In the genomic region with DNA sequence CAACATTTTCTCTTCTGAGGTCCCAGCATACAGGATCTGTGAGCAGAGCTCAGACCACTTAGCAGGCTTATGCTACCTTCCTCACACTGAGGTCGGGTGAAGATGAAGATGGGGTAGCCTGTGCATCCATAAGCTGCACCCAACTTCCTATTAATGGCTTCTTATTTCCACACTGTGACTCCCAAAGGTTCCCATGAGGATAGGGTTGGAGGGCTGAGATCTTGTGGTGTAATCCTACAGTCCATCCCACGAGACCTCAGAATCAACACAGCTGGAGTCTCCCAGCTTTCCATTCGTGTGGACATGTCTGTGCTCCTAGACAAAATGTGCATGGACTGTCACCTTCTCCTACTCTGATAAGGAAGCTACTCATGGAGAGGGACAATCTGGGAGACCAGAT, we compare ENCODE assay signal across 24 mouse cellular contexts.
DNase-seq lines count a peak whose midpoint lies in the region; ATAC-seq lines count a peak whose summit lies in the region.
"Had no signal": no experiment of that assay in that cellular context is flagged by ENCODE, and none has a peak within 500 bp of the region (broad histone marks: within the 10 kb centered on the region; RNA-seq: fewer than 3 reads in every experiment).

No protein-coding gene starts in this region.

- H3K9me3 ChIP-seq in heart, embryonic 12.5 days (replicated peaks), result no peaks in the 10 kb centered on the region
- H3K9me3 ChIP-seq in heart, embryonic 15.5 days (replicated peaks), result no peaks in the 10 kb centered on the region
- H3K9me3 ChIP-seq: forebrain, embryonic 10.5 days; forebrain, embryonic 13.5 days; hindbrain, embryonic 10.5 days; hindbrain, embryonic 13.5 days; intestine, embryonic 15.5 days had no signal

- no peak overlapping the region for H3K27ac ChIP-seq in heart, embryonic 12.5 days (ENCODE audit: poor library complexity, severe bottlenecking)
- no peak overlapping the region for H3K27ac ChIP-seq in heart, embryonic 15.5 days
- H3K27ac ChIP-seq: forebrain, embryonic 10.5 days; forebrain, embryonic 13.5 days; hindbrain, embryonic 10.5 days; hindbrain, embryonic 13.5 days; intestine, embryonic 15.5 days had no signal

- no peak overlapping the region for H3K4me3 ChIP-seq in heart, embryonic 12.5 days
- no peak overlapping the region for H3K4me3 ChIP-seq in heart, embryonic 15.5 days
- H3K4me3 ChIP-seq: forebrain, embryonic 10.5 days; forebrain, embryonic 13.5 days; hindbrain, embryonic 10.5 days; hindbrain, embryonic 13.5 days; intestine, embryonic 15.5 days had no signal

- H3K9ac ChIP-seq in heart, embryonic 12.5 days, result no peak overlapping the region
- H3K9ac ChIP-seq in heart, embryonic 15.5 days, result no peak overlapping the region
- H3K9ac ChIP-seq: forebrain, embryonic 13.5 days; hindbrain, embryonic 13.5 days; intestine, embryonic 15.5 days had no signal

- no peak overlapping the region for H3K4me2 ChIP-seq in heart, embryonic 12.5 days
- H3K4me2 ChIP-seq in heart, embryonic 15.5 days, result no peak overlapping the region
- H3K4me2 ChIP-seq: forebrain, embryonic 13.5 days; hindbrain, embryonic 13.5 days; intestine, embryonic 15.5 days had no signal

- no peaks in the 10 kb centered on the region for H3K36me3 ChIP-seq in heart, embryonic 12.5 days
- H3K36me3 ChIP-seq in heart, embryonic 15.5 days, result no peaks in the 10 kb centered on the region
- H3K36me3 ChIP-seq: forebrain, embryonic 10.5 days; hindbrain, embryonic 10.5 days; hindbrain, embryonic 13.5 days; intestine, embryonic 15.5 days had no signal

- DNase-seq in heart, adult 11 months, result peak; percentile 91
- no peak for DNase-seq in heart, postnatal 4 days
- no peak for DNase-seq in heart, postnatal 14 days
- DNase-seq in heart, postnatal 25 days (ENCODE audit: low spot score), result no peak
- no peak for DNase-seq in lung, postnatal 14 days
- DNase-seq: adrenal gland, adult 8-10 months; adrenal gland, postnatal 25 days; cerebellum, adult 18-20 months; cerebellum, adult 9-10 months; cerebellum, postnatal 14 days; gastrocnemius, postnatal 10 days; gastrocnemius, postnatal 36 days; kidney, adult 11 months; kidney, adult 8-10 months had no signal

- H3K27me3 ChIP-seq in heart, embryonic 12.5 days (replicated peaks), result no peaks in the 10 kb centered on the region
- no peaks in the 10 kb centered on the region for H3K27me3 ChIP-seq in heart, embryonic 15.5 days
- H3K27me3 ChIP-seq: forebrain, embryonic 13.5 days; hindbrain, embryonic 13.5 days; intestine, embryonic 15.5 days had no signal

- intact Hi-C loops in heart, postnatal 14 days (cut with DNase I), result loop anchor here (5.0 kb wide), 1 partner anchor 81 kb away; the partner anchor contains the start of gene Cd93
- intact Hi-C loops in heart, postnatal 25 days (cut with DNase I), result no loop called here

- peak; percentile 48 for ATAC-seq in heart, embryonic 12.5 days (ENCODE audit: insufficient number of reproducible peaks, low FRiP score)
- 0 out of 2 replicates have a peak, but pooled peaks have one; percentile 38 for ATAC-seq in heart, embryonic 15.5 days (replicated peaks; ENCODE audit: insufficient number of reproducible peaks, insufficient read depth, low FRiP score, low read depth)
- ATAC-seq: activated CD4-positive, CD25-positive, alpha-beta regulatory T cell, adult 4 months; forebrain, embryonic 13.5 days; forebrain, embryonic 16.5 days; hindbrain, embryonic 16.5 days; intestine, embryonic 15.5 days had no signal

- 54% methylated on average over 3 of the region's 3 CpGs for WGBS in heart, embryonic 12.5 days
- WGBS in heart, embryonic 15.5 days, result 61% methylated on average over 3 of the region's 3 CpGs

- H3K4me1 ChIP-seq in heart, embryonic 12.5 days (replicated peaks), result peaks cover 25% of the 10 kb centered on the region
- peaks cover 14% of the 10 kb centered on the region for H3K4me1 ChIP-seq in heart, embryonic 15.5 days (replicated peaks)
- H3K4me1 ChIP-seq: forebrain, embryonic 10.5 days; forebrain, embryonic 13.5 days; hindbrain, embryonic 13.5 days had no signal
